Mouse (Mus musculus): ENCODE results near the gene Plod3.

DNA sequence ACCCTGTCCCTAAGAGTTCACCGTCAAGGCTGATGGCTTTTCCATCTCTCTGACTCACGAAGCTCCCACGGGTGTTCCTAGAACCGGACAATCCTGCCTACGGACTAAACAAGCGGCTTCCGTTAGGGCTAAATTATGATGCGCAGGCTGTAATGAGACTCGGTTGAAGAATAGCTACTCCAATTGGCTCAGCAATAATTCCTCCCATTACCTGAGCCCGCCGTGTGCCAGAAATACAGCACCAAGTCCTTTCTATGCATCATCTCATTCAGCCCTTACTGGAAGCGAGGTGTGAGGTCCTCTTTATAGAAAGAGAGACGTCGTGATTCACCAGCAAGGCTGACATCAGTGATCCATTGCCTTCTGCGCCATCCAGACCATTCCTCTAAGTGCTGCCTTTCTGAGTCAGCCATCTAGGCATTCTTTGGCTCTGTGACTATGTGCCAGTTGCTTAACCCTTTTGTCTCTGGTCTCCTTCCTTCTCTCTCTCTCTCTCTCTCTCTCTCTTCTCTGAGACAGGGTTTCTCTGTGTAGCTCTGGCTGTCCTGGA lies 25.7 kb downstream of the Plod3 start:
- TF ChIP-seq CTCF (IDR thresholded peaks at IDR 0.05; ENCODE audit: extremely low read depth, insufficient read depth, low read length) (no peak), POLR2A (IDR thresholded peaks at IDR 0.05; ENCODE audit: extremely low read depth, insufficient read depth, low read length) (no peak)
